In the genomic region with DNA sequence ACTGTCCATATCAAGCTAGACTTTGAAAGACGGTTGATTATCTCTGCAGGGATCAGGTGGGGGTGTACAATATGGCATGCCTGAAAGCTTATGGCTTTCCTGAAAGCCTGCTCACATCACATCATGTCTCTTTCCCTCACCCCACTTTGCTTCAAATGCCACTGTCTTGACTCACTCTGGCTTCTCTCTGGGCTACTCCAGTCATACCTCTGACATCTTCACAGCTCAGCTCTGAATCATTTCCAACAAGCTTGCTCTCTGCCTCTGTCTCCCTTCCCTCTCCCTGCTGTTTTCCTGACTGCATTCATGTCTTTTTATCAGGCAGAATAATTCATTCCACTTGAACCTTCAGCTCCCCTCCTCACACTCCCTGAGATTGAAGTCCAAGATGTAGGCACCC, we compare ENCODE assay signal across 23 mouse cellular contexts. TPM values are rescaled to one million over a fixed set of nuclear protein-coding genes. Genes with fewer than 3 reads are reported as not detected.
"Had no signal": no experiment of that assay in that cellular context is flagged by ENCODE, and none has a peak within 500 bp of the region (broad histone marks: within the 10 kb centered on the region; RNA-seq: fewer than 3 reads in every experiment).

No protein-coding gene starts in this region.

- ATAC-seq: midbrain, embryonic 13.5 days; midbrain, embryonic 16.5 days had no signal

- H3K36me3 ChIP-seq: limb, embryonic 12.5 days; limb, embryonic 15.5 days; lung, embryonic 15.5 days; midbrain, embryonic 10.5 days; midbrain, embryonic 13.5 days had no signal

- DNase-seq: kidney, adult 9 months; kidney, postnatal 14 days; kidney, postnatal 4 days; layer of hippocampus, adult 9-11 months; layer of hippocampus, postnatal 36 days; left cerebral cortex, postnatal 4 days; lung, adult 18-20 months; lung, postnatal 10 days; lung, postnatal 36 days; thymus, adult 2 months; thymus, postnatal 25 days had no signal

- H3K27ac ChIP-seq: left cerebral cortex, adult 2 months; limb, embryonic 12.5 days; limb, embryonic 15.5 days; liver, embryonic 14.5 days; lung, embryonic 15.5 days; midbrain, embryonic 10.5 days; midbrain, embryonic 13.5 days; stomach, postnatal 0 days had no signal

- H3K9me3 ChIP-seq: limb, embryonic 12.5 days; limb, embryonic 15.5 days; lung, embryonic 15.5 days; midbrain, embryonic 10.5 days; midbrain, embryonic 13.5 days had no signal

- H3K27me3 ChIP-seq: limb, embryonic 12.5 days; limb, embryonic 15.5 days; lung, embryonic 15.5 days; megakaryocyte, embryonic 14.5 days; midbrain, embryonic 13.5 days had no signal

- H3K9ac ChIP-seq: limb, embryonic 12.5 days; limb, embryonic 15.5 days; liver, embryonic 14.5 days; lung, embryonic 15.5 days; midbrain, embryonic 13.5 days had no signal

- H3K4me2 ChIP-seq: limb, embryonic 12.5 days; limb, embryonic 15.5 days; liver, embryonic 11.5 days; lung, embryonic 15.5 days; midbrain, embryonic 13.5 days had no signal

- H3K4me1 ChIP-seq: limb, embryonic 12.5 days; limb, embryonic 15.5 days; lung, embryonic 15.5 days; megakaryocyte, embryonic 14.5 days; midbrain, embryonic 10.5 days had no signal

- H3K4me3 ChIP-seq: left cerebral cortex, adult 2 months; limb, embryonic 12.5 days; limb, embryonic 15.5 days; lung, embryonic 15.5 days; megakaryocyte, embryonic 14.5 days; midbrain, embryonic 10.5 days; midbrain, embryonic 13.5 days had no signal

RNA-seq across cellular contexts. Expression of a gene that starts 7.4 kb away (rescaled TPM):
- total RNA-seq: monocyte, adult 5-6 weeks had no signal
- polyA plus RNA-seq: liver, embryonic 11.5 days; liver, embryonic 14.5 days had no signal
